Mouse (Mus musculus): ENCODE measurements around the gene Hhipl1. TPM values are rescaled to one million over a fixed set of nuclear protein-coding genes. Genes with fewer than 3 reads are reported as not detected.

Hhipl1 gene
- polyA plus RNA-seq, 1 experiment from 2014 or later: 1.6 TPM

GRCm38 (mm10) chr12:108284455-108285224 is 21.4 kb upstream of the Hhipl1 start:
- Histone ChIP-seq H3K9ac (peak overlapping the region; percentile 46; the same call in 1 of the 2 replicates), H3K4me1 (replicated peaks) (peaks cover 23% of the 10 kb centered on the region), H3K9me3 (no peaks in the 10 kb centered on the region), H3K27ac (peak overlapping the region; percentile 78), H3K36me3 (no peaks in the 10 kb centered on the region), H3K27me3 (0 out of 2 replicates have a peak, but pooled peaks cover 2% of the 10 kb centered on the region), H3K4me2 (peak overlapping the region; percentile 27; the same call in 1 of the 2 replicates), H3K4me3 (no peak overlapping the region)
- 36% methylated on average over 13 of the region's 14 CpGs for WGBS
- peak; percentile 50; the same call in 1 of the 2 replicates for ATAC-seq (ENCODE audit: low FRiP score)

GRCm38 (mm10) chr12:108285225-108286011 is 20.7 kb upstream of the Hhipl1 start:
- H3K27me3 ChIP-seq: 0 out of 2 replicates have a peak, but pooled peaks cover 2% of the 10 kb centered on the region
- H3K9me3 ChIP-seq: no peaks in the 10 kb centered on the region
- peak overlapping the region; percentile 27 for H3K4me2 ChIP-seq
- H3K9ac ChIP-seq: peak overlapping the region; percentile 46
- H3K27ac ChIP-seq: peak overlapping the region; percentile 78
- H3K36me3 ChIP-seq: no peaks in the 10 kb centered on the region
- 28% methylated on average over 11 of the region's 11 CpGs for WGBS
- no peak overlapping the region for H3K4me3 ChIP-seq
- H3K4me1 ChIP-seq (replicated peaks): peaks cover 23% of the 10 kb centered on the region
- 0 out of 2 replicates have a peak, but pooled peaks have one; percentile 50 for ATAC-seq (ENCODE audit: low FRiP score)

GRCm38 (mm10) chr12:108286381-108286780 is 19.7 kb upstream of the Hhipl1 start:
- Histone ChIP-seq H3K36me3 (no peaks in the 10 kb centered on the region), H3K9me3 (no peaks in the 10 kb centered on the region), H3K9ac (no peak overlapping the region), H3K27ac (peak overlapping the region; percentile 78; the same call in 1 of the 2 replicates), H3K27me3 (0 out of 2 replicates have a peak, but pooled peaks cover 2% of the 10 kb centered on the region), H3K4me3 (no peak overlapping the region), H3K4me1 (replicated peaks) (peaks cover 23% of the 10 kb centered on the region), H3K4me2 (no peak overlapping the region)
- 74% methylated on average over 4 of the region's 4 CpGs for WGBS
- ATAC-seq (ENCODE audit: low FRiP score): no peak

DNA sequence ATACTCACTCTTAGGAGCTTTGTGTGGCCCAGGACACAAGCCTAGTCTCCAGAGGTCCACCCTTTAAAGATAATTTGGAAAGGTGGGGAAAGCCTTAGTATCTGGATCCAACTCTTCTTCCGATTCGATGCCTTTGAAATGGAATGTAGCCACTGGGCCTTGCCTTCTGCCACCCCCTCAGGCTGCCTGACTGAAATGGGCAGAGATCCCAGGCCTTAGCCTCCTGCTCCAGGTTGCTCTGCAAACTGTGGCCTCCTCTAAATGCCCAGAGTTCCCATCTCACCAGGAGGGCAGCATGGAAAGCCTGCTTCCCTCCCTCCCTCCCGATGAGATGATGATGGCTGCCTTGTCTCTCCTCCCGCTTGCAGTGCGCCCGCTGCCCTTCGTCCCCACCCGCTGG is 19.1 kb upstream of the Hhipl1 start:
- no peak overlapping the region for H3K4me2 ChIP-seq
- no peak overlapping the region for H3K27ac ChIP-seq
- no peak for ATAC-seq (ENCODE audit: low FRiP score)
- no peaks in the 10 kb centered on the region for H3K36me3 ChIP-seq
- H3K9me3 ChIP-seq: no peaks in the 10 kb centered on the region
- H3K27me3 ChIP-seq: 0 out of 2 replicates have a peak, but pooled peaks cover 2% of the 10 kb centered on the region
- H3K9ac ChIP-seq: no peak overlapping the region
- WGBS: 94% methylated on average over 8 of the region's 8 CpGs
- no peak overlapping the region for H3K4me3 ChIP-seq
- H3K4me1 ChIP-seq (replicated peaks): peaks cover 27% of the 10 kb centered on the region

DNA sequence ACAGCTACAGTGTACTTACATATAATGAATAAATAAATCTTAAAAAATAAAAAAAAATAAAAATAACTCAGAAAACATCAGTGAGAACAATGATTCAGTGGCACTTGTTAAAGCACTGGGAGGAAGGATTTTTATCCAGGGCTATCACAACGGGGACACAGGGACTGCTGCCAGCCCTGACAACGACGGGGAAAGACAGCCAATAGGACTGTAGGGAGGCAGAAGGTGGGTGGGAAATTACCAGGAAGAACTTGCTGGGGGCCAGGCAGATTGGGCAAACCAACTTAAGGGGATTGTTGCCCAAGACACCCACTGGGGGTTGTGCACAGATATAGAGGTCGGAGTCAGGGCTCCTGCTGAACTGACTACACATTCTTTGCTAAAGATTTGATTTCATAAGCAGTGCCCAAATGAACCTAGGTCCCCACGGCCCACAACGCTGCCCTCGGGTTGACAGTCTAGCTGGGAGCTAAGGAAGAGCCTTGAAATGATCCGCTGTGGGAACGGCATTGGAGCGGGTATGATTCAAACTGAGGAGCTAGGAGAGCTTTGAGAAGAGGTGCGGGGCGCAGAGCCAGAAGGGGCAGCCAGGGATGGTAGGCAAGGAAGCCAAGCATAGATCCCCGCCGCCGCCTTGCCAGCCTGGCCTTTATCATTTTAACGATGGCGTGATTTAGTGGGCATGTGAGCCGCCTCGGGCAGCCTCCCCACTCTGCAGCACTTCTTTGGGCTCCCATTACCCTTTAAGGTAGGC is 17.8 kb upstream of the Hhipl1 start:
- Histone ChIP-seq H3K4me3 (no peak overlapping the region), H3K27ac (no peak overlapping the region), H3K9ac (no peak overlapping the region), H3K4me1 (replicated peaks) (peaks cover 36% of the 10 kb centered on the region), H3K9me3 (no peaks in the 10 kb centered on the region), H3K36me3 (no peaks in the 10 kb centered on the region), H3K27me3 (0 out of 2 replicates have a peak, but pooled peaks cover 2% of the 10 kb centered on the region), H3K4me2 (no peak overlapping the region)
- ATAC-seq (ENCODE audit: low FRiP score): no peak
- WGBS: 79% methylated on average over 19 of the region's 19 CpGs

DNA sequence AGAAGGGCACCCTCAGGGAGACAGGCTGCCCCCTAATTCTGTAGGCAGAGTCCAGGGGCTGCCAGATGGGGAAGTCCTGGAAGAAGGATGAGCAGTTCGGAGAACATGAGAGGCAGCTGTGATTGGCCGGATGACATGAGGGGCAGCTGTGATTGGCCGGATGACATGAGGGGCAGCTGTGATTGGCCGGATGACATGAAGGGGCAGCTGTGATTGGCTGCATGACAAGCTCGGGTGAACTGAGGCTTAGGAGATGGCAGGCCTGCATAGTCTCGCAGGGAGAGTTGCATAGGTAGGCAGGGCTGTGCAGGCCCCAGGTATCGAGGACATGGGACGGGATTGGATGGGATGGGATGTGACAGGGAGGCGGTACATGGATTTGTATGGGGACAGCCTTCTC is 13.7 kb upstream of the Hhipl1 start:
- Histone ChIP-seq H3K4me1 (replicated peaks) (peaks cover 24% of the 10 kb centered on the region), H3K9ac (no peak overlapping the region), H3K27me3 (no peaks in the 10 kb centered on the region), H3K9me3 (no peaks in the 10 kb centered on the region), H3K4me3 (peak overlapping the region; percentile 9; the same call in 1 of the 2 replicates), H3K4me2 (peak overlapping the region; percentile 50), H3K27ac (peak overlapping the region; percentile 32; the same call in 1 of the 2 replicates), H3K36me3 (no peaks in the 10 kb centered on the region)
- WGBS: 10% methylated on average over 9 of the region's 9 CpGs
- peak; percentile 82 for ATAC-seq (ENCODE audit: low FRiP score)

GRCm38 (mm10) chr12:108292957-108293356 is 13.1 kb upstream of the Hhipl1 start:
- Histone ChIP-seq H3K4me1 (replicated peaks) (peaks cover 24% of the 10 kb centered on the region), H3K27ac (no peak overlapping the region; the same call in 1 of the 2 replicates)

GRCm38 (mm10) chr12:108294620-108295019 is 11.4 kb upstream of the Hhipl1 start:
- Histone ChIP-seq H3K4me2 (no peak overlapping the region), H3K4me1 (replicated peaks) (peaks cover 19% of the 10 kb centered on the region), H3K9me3 (no peaks in the 10 kb centered on the region), H3K27ac (no peak overlapping the region), H3K9ac (no peak overlapping the region), H3K4me3 (no peak overlapping the region), H3K27me3 (no peaks in the 10 kb centered on the region), H3K36me3 (no peaks in the 10 kb centered on the region)
- ATAC-seq (ENCODE audit: low FRiP score): no peak
- WGBS: 63% methylated on average over 3 of the region's 3 CpGs

More at GRCm38 (mm10) chr12:108292957-108293356, 13.1 kb upstream of the Hhipl1 start:
- peak; percentile 51; the same call in 1 of the 2 replicates for ATAC-seq (ENCODE audit: low FRiP score)
- Histone ChIP-seq H3K9ac (no peak overlapping the region), H3K9me3 (no peaks in the 10 kb centered on the region), H3K4me2 (peak overlapping the region; percentile 50), H3K4me3 (peak overlapping the region; percentile 8; the same call in 1 of the 2 replicates), H3K36me3 (no peaks in the 10 kb centered on the region), H3K27me3 (no peaks in the 10 kb centered on the region)
- WGBS: 7% methylated on average over 8 of the region's 8 CpGs

GRCm38 (mm10) chr12:108297033-108297432 is 9.0 kb upstream of the Hhipl1 start:
- Histone ChIP-seq H3K27me3 (no peaks in the 10 kb centered on the region), H3K9ac (no peak overlapping the region), H3K27ac (no peak overlapping the region), H3K9me3 (no peaks in the 10 kb centered on the region), H3K4me2 (no peak overlapping the region), H3K4me1 (replicated peaks) (peaks cover 14% of the 10 kb centered on the region), H3K4me3 (no peak overlapping the region), H3K36me3 (no peaks in the 10 kb centered on the region)
- 80% methylated on average over 6 of the region's 6 CpGs for WGBS
- no peak for ATAC-seq (ENCODE audit: low FRiP score)

DNA sequence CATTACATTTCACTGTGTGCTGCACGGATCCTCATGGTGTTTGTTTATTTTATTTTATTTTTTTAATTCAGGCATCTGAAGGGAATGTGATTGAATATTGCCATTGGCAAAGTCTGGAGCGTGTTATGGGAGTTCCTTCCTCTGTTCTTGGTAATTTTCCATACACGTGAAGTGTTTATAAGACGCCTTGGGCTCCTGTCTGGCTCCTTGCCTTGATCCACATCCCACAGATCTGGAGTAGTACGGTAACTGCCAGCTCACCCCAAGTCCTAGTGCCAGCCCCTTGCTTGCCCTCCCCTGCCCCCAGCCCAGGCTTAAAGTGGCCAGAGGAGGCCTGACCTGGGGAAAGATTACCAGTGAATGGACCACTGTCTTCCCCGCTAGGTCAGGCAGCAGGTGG is 5.1 kb upstream of the Hhipl1 start:
- peaks cover 13% of the 10 kb centered on the region for H3K27me3 ChIP-seq
- ATAC-seq (ENCODE audit: low FRiP score): no peak
- H3K4me2 ChIP-seq: no peak overlapping the region
- no peaks in the 10 kb centered on the region for H3K9me3 ChIP-seq
- H3K27ac ChIP-seq: no peak overlapping the region
- H3K9ac ChIP-seq: no peak overlapping the region
- 85% methylated on average over 6 of the region's 6 CpGs for WGBS
- H3K36me3 ChIP-seq: no peaks in the 10 kb centered on the region
- H3K4me3 ChIP-seq: no peak overlapping the region
- peaks cover 5% of the 10 kb centered on the region for H3K4me1 ChIP-seq (replicated peaks)

GRCm38 (mm10) chr12:108303778-108304365 is 2.2 kb upstream of the Hhipl1 start:
- H3K4me1 ChIP-seq (replicated peaks): peaks cover 14% of the 10 kb centered on the region
- no peak for ATAC-seq (ENCODE audit: low FRiP score)
- H3K27me3 ChIP-seq: peaks cover 15% of the 10 kb centered on the region
- H3K9ac ChIP-seq: no peak overlapping the region
- no peaks in the 10 kb centered on the region for H3K9me3 ChIP-seq
- H3K36me3 ChIP-seq: no peaks in the 10 kb centered on the region
- WGBS: 55% methylated on average over 6 of the region's 6 CpGs
- H3K4me3 ChIP-seq: no peak overlapping the region
- no peak overlapping the region for H3K27ac ChIP-seq
- H3K4me2 ChIP-seq: no peak overlapping the region

Data from hindbrain, embryonic 13.5 days (tissue).